Comparison of ENCODE assay signal across 31 mouse cellular contexts in genomic region chr5:33521951-33522742, GRCm38 (mm10).
A peak's percentile ranks its signal among the peaks of the same experiment; 100 is the strongest.
DNase-seq lines count a peak whose midpoint lies in the region; ATAC-seq and TF ChIP-seq lines count a peak whose summit lies in the region.
"Had no signal": no experiment of that assay in that cellular context is flagged by ENCODE, and none has a peak within 500 bp of the region (broad histone marks: within the 10 kb centered on the region; RNA-seq: fewer than 3 reads in every experiment).

No protein-coding gene starts in this region.

- H3K9ac ChIP-seq in hindbrain, embryonic 14.5 days: no peak overlapping the region
- H3K9ac ChIP-seq: embryonic facial prominence, embryonic 13.5 days; forebrain, embryonic 15.5 days; heart, embryonic 12.5 days; kidney, embryonic 15.5 days; limb, embryonic 15.5 days; liver, embryonic 13.5 days; midbrain, embryonic 12.5 days; stomach, embryonic 15.5 days had no signal

- no peak for TF ChIP-seq CTCF in layer of hippocampus, adult 2 months (conservative IDR thresholded peaks at IDR 0.05)

- peaks cover 4% of the 10 kb centered on the region; the same call in 1 of the 2 replicates for H3K27me3 ChIP-seq in hindbrain, embryonic 14.5 days (ENCODE audit: control insufficient read depth, insufficient read depth, low read length)
- H3K27me3 ChIP-seq: stomach, embryonic 15.5 days had no signal

- peak overlapping the region; percentile 41 for H3K27ac ChIP-seq in layer of hippocampus, adult 2 months
- H3K27ac ChIP-seq in hindbrain, embryonic 14.5 days: no peak overlapping the region
- H3K27ac ChIP-seq: embryonic facial prominence, embryonic 13.5 days; forebrain, embryonic 10.5 days; forebrain, embryonic 15.5 days; gastrocnemius, adult 2 months; heart, adult 2 months; kidney, embryonic 15.5 days; limb, embryonic 10.5 days; limb, embryonic 15.5 days; liver, embryonic 13.5 days; midbrain, embryonic 12.5 days; stomach, embryonic 15.5 days had no signal

- 65% methylated on average over 16 of the region's 16 CpGs for WGBS in hindbrain, embryonic 14.5 days

- no peaks in the 10 kb centered on the region for H3K9me3 ChIP-seq in hindbrain, embryonic 14.5 days (ENCODE audit: control insufficient read depth, low read length)
- H3K9me3 ChIP-seq: embryonic facial prominence, embryonic 13.5 days; forebrain, embryonic 10.5 days; forebrain, embryonic 15.5 days; heart, embryonic 12.5 days; kidney, embryonic 15.5 days; limb, embryonic 10.5 days; limb, embryonic 15.5 days; liver, embryonic 13.5 days; midbrain, embryonic 12.5 days; stomach, embryonic 15.5 days had no signal

- no peak overlapping the region for H3K4me3 ChIP-seq in layer of hippocampus, adult 2 months
- no peak overlapping the region for H3K4me3 ChIP-seq in hindbrain, embryonic 14.5 days (replicated peaks; ENCODE audit: low read length)
- H3K4me3 ChIP-seq: embryonic facial prominence, embryonic 13.5 days; forebrain, embryonic 10.5 days; forebrain, embryonic 15.5 days; gastrocnemius, adult 2 months; heart, adult 2 months; heart, embryonic 12.5 days; kidney, embryonic 15.5 days; limb, embryonic 10.5 days; limb, embryonic 15.5 days; liver, embryonic 13.5 days; megakaryocyte, embryonic 14.5 days; midbrain, embryonic 12.5 days; stomach, embryonic 15.5 days had no signal

- no peaks in the 10 kb centered on the region for H3K36me3 ChIP-seq in hindbrain, embryonic 14.5 days (replicated peaks; ENCODE audit: control insufficient read depth, insufficient read depth)
- H3K36me3 ChIP-seq: embryonic facial prominence, embryonic 13.5 days; forebrain, embryonic 10.5 days; forebrain, embryonic 15.5 days; heart, embryonic 12.5 days; kidney, embryonic 15.5 days; limb, embryonic 10.5 days; limb, embryonic 15.5 days; liver, embryonic 13.5 days; midbrain, embryonic 12.5 days; stomach, embryonic 15.5 days had no signal

- no peak overlapping the region for H3K4me2 ChIP-seq in hindbrain, embryonic 14.5 days (replicated peaks)
- H3K4me2 ChIP-seq: embryonic facial prominence, embryonic 13.5 days; forebrain, embryonic 15.5 days; heart, embryonic 12.5 days; kidney, embryonic 15.5 days; limb, embryonic 15.5 days; liver, embryonic 13.5 days; midbrain, embryonic 12.5 days; stomach, embryonic 15.5 days had no signal

- 0 out of 2 replicates have a peak, but pooled peaks have one; percentile 21 for ATAC-seq in hindbrain, embryonic 14.5 days (ENCODE audit: low FRiP score)
- ATAC-seq: forebrain, embryonic 15.5 days; inflammation-experienced regulatory T-cells, adult 6 months; lung, postnatal 0 days; Patski had no signal

- H3K4me1 ChIP-seq in hindbrain, embryonic 14.5 days (replicated peaks; ENCODE audit: control insufficient read depth, insufficient read depth, low read length): peaks cover 18% of the 10 kb centered on the region; the same call in 1 of the 2 replicates
- H3K4me1 ChIP-seq: forebrain, embryonic 15.5 days; heart, embryonic 12.5 days; liver, embryonic 13.5 days; midbrain, embryonic 12.5 days; stomach, embryonic 15.5 days had no signal

- DNase-seq in cerebellum, adult 9-10 months: peak; percentile 30
- no peak for DNase-seq in cerebellum, adult 8-10 months
- DNase-seq in layer of hippocampus, adult 2 months (ENCODE audit: low spot score in 2 of 2): peak in 1 of 2 experiments; percentile 2
- no peak for DNase-seq in layer of hippocampus, adult 18-20 months (ENCODE audit: low spot score in 2 of 2)
- no peak for DNase-seq in hindbrain, embryonic 14.5 days (ENCODE audit: low spot score)
- DNase-seq in urinary bladder, adult 2 months (ENCODE audit: low spot score): no peak
- DNase-seq in thymus, postnatal 10 days (ENCODE audit: low spot score in 2 of 2): no peak
- DNase-seq: adrenal gland, postnatal 14 days; gastrocnemius, adult 2 months; heart, adult 2 months; heart, postnatal 4 days; kidney, adult 18-20 months; kidney, postnatal 25 days; liver, embryonic 13.5 days; lung, adult 18-20 months; lung, postnatal 4 days; right cerebral cortex, postnatal 25 days; thymus, postnatal 25 days had no signal
